ENCODE assay signal across 8 mouse cellular contexts in the genomic region with DNA sequence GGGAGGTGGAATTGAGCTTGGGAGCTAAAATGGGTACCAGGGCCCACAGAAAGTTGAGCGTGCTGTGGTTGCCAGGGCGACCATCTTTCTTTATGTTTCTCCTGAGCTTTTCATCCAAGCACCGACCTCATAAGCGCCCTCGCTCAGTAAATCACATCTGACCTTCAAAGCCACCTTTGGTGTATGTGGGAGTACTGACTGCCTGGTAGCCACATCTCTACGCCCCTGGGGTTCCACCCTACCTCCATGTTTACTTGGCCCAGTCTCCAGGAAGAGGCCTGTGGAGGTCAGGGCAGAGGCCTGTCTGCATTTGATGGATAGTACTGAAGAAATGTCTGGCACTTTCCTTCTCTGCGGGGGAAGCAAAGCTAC. TPM values are rescaled to one million over a fixed set of nuclear protein-coding genes. Genes with fewer than 3 reads are reported as not detected.
DNase-seq lines count a peak whose midpoint lies in the region; ATAC-seq and TF ChIP-seq lines count a peak whose summit lies in the region.

No protein-coding gene starts in this region.

- 52% methylated on average over 7 of the region's 7 CpGs for whole genome bisulfite sequencing in embryonic facial prominence, embryonic 12.5 days
- 27% methylated on average over 7 of the region's 7 CpGs for WGBS in hindbrain, embryonic 15.5 days
- WGBS in liver, embryonic 14.5 days (ENCODE audit: insufficient replicate concordance) = 58% methylated on average over 7 of the region's 7 CpGs
- 33% methylated on average over 7 of the region's 7 CpGs for WGBS in neural tube, embryonic 14.5 days

- H3K27me3 ChIP-seq in embryonic facial prominence, embryonic 12.5 days = no peaks in the 10 kb centered on the region
- no peaks in the 10 kb centered on the region for H3K27me3 ChIP-seq in hindbrain, embryonic 15.5 days
- no peaks in the 10 kb centered on the region for H3K27me3 ChIP-seq in liver, embryonic 14.5 days (ENCODE audit: control insufficient read depth, insufficient read depth, low read length)
- no peaks in the 10 kb centered on the region for H3K27me3 ChIP-seq in neural tube, embryonic 14.5 days (ENCODE audit: control insufficient read depth, insufficient read depth, low read length)

- no peak for TF ChIP-seq CTCF in liver, embryonic 14.5 days (IDR thresholded peaks at IDR 0.05; ENCODE audit: low read depth)

- peak overlapping the region; percentile 28; the same call in 1 of the 2 replicates for H3K4me3 ChIP-seq in embryonic facial prominence, embryonic 12.5 days
- peak overlapping the region; percentile 28 for H3K4me3 ChIP-seq in hindbrain, embryonic 15.5 days
- H3K4me3 ChIP-seq in liver, embryonic 14.5 days (ENCODE audit: insufficient read depth in 1 of 2, low read depth in 2 of 2, low read length in 2 of 2) = no peak overlapping the region
- no peak overlapping the region for H3K4me3 ChIP-seq in neural tube, embryonic 14.5 days (ENCODE audit: low read depth, low read length)

- no peak; the same call in 1 of the 2 replicates for ATAC-seq in embryonic facial prominence, embryonic 12.5 days (ENCODE audit: insufficient number of reproducible peaks, insufficient read depth, low FRiP score, low TSS enrichment)
- 0 out of 2 replicates have a peak, but pooled peaks have one; percentile 13 for ATAC-seq in hindbrain, embryonic 15.5 days (ENCODE audit: low FRiP score, low read depth)
- peak; percentile 22; the same call in 1 of the 2 replicates for ATAC-seq in liver, embryonic 14.5 days (ENCODE audit: insufficient read depth)
- peak; percentile 32; the same call in 1 of the 2 replicates for ATAC-seq in neural tube, embryonic 14.5 days (ENCODE audit: low read depth)

- peak overlapping the region; percentile 90 for H3K27ac ChIP-seq in embryonic facial prominence, embryonic 12.5 days
- peak overlapping the region; percentile 74 for H3K27ac ChIP-seq in hindbrain, embryonic 15.5 days (replicated peaks)
- H3K27ac ChIP-seq in liver, embryonic 14.5 days = no peak overlapping the region
- H3K27ac ChIP-seq in neural tube, embryonic 14.5 days (ENCODE audit: low read depth, low read length) = peak overlapping the region; percentile 63

- no peak for TF ChIP-seq EP300 in liver, embryonic 14.5 days (IDR thresholded peaks at IDR 0.05; ENCODE audit: low read depth)

- no peak overlapping the region for H3K9ac ChIP-seq in embryonic facial prominence, embryonic 12.5 days
- no peak overlapping the region for H3K9ac ChIP-seq in hindbrain, embryonic 15.5 days
- no peak overlapping the region for H3K9ac ChIP-seq in liver, embryonic 14.5 days (replicated peaks)
- H3K9ac ChIP-seq in neural tube, embryonic 14.5 days (replicated peaks; ENCODE audit: low read depth, low read length) = no peak overlapping the region

- no peaks in the 10 kb centered on the region for H3K36me3 ChIP-seq in embryonic facial prominence, embryonic 12.5 days
- H3K36me3 ChIP-seq in hindbrain, embryonic 15.5 days = no peaks in the 10 kb centered on the region
- H3K36me3 ChIP-seq in liver, embryonic 14.5 days (replicated peaks; ENCODE audit: control insufficient read depth, insufficient read depth, low read depth) = no peaks in the 10 kb centered on the region
- no peaks in the 10 kb centered on the region for H3K36me3 ChIP-seq in neural tube, embryonic 14.5 days (ENCODE audit: control insufficient read depth, insufficient read depth, low read length)

- peak overlapping the region; percentile 50 for H3K4me2 ChIP-seq in embryonic facial prominence, embryonic 12.5 days (replicated peaks)
- peak overlapping the region; percentile 55 for H3K4me2 ChIP-seq in hindbrain, embryonic 15.5 days
- peak overlapping the region; percentile 49 for H3K4me2 ChIP-seq in liver, embryonic 14.5 days (ENCODE audit: low read depth)
- H3K4me2 ChIP-seq in neural tube, embryonic 14.5 days (ENCODE audit: low read depth, low read length) = peak overlapping the region; percentile 39

- H3K9me3 ChIP-seq in embryonic facial prominence, embryonic 12.5 days = no peaks in the 10 kb centered on the region
- H3K9me3 ChIP-seq in hindbrain, embryonic 15.5 days = no peaks in the 10 kb centered on the region
- H3K9me3 ChIP-seq in liver, embryonic 14.5 days (ENCODE audit: control insufficient read depth, low read length) = no peaks in the 10 kb centered on the region
- no peaks in the 10 kb centered on the region for H3K9me3 ChIP-seq in neural tube, embryonic 14.5 days (ENCODE audit: control insufficient read depth, low read length)

- DNase-seq in adrenal gland, postnatal 14 days = peak; percentile 62
- DNase-seq in adrenal gland, postnatal 4 days (ENCODE audit: low spot score in 2 of 2) = no peak
- DNase-seq in liver, embryonic 14.5 days (ENCODE audit: low read depth in 3 of 3, low spot score in 3 of 3) = no peak
- no peak for DNase-seq in urinary bladder, adult 18-20 months (ENCODE audit: low spot score in 2 of 2)
- DNase-seq in cerebellum, postnatal 10 days = no peak

- peaks cover 12% of the 10 kb centered on the region; the same call in 1 of the 2 replicates for H3K4me1 ChIP-seq in embryonic facial prominence, embryonic 12.5 days
- peaks cover 20% of the 10 kb centered on the region for H3K4me1 ChIP-seq in hindbrain, embryonic 15.5 days (replicated peaks)
- H3K4me1 ChIP-seq in liver, embryonic 14.5 days (replicated peaks; ENCODE audit: control insufficient read depth in 2 of 2, insufficient read depth in 2 of 2, low read length in 1 of 2) = peaks cover 0 to 26% of the 10 kb centered on the region in 2 experiments; a peak in 2 of 4 replicates
- peaks cover 4% of the 10 kb centered on the region; the same call in 1 of the 2 replicates for H3K4me1 ChIP-seq in neural tube, embryonic 14.5 days (ENCODE audit: control insufficient read depth, insufficient read depth, low read length)

RNA-seq across cellular contexts. Expression of a gene that starts 13.7 kb away (rescaled TPM):
- 59.5 and 62.4 TPM in 2 replicates for total RNA-seq in adrenal gland, postnatal 14 days (2021)
- 10 to 100 TPM; 56.4 to 57.6 TPM for total RNA-seq in adrenal gland, postnatal 4 days (2021)
- 43.6 and 45.2 TPM in 2 replicates for polyA plus RNA-seq in embryonic facial prominence, embryonic 12.5 days (2016; fragmentation: Nextera tagmentation; extraction: Ambion mirVana)
- 34.3 and 35.0 TPM in 2 replicates for polyA plus RNA-seq in hindbrain, embryonic 15.5 days (2015; fragmentation: Nextera tagmentation; extraction: Ambion mirVana)
- polyA plus RNA-seq in liver, embryonic 14.5 days (2012; rRNA removed) = 11.3 and 12.7 TPM in 2 replicates
- 6.6 and 9.4 TPM in 2 replicates for polyA plus RNA-seq in liver, embryonic 14.5 days (2014; fragmentation: Nextera tagmentation; extraction: Ambion mirVana)
- 30.1 and 35.2 TPM in 2 replicates for polyA plus RNA-seq in neural tube, embryonic 14.5 days (2014; fragmentation: Nextera tagmentation; extraction: Ambion mirVana)

RNA-seq across cellular contexts. Expression of a gene that starts 18.6 kb away (rescaled TPM):
- total RNA-seq in adrenal gland, postnatal 14 days (2021) = 120 and 132 TPM in 2 replicates
- 100 to 1,000 TPM; 120 to 121 TPM for total RNA-seq in adrenal gland, postnatal 4 days (2021)
- polyA plus RNA-seq in embryonic facial prominence, embryonic 12.5 days (2016; fragmentation: Nextera tagmentation; extraction: Ambion mirVana) = 4.0 and 5.0 TPM in 2 replicates
- 2.4 and 2.8 TPM in 2 replicates for polyA plus RNA-seq in hindbrain, embryonic 15.5 days (2015; fragmentation: Nextera tagmentation; extraction: Ambion mirVana)
- polyA plus RNA-seq in liver, embryonic 14.5 days (2012; rRNA removed) = 6.5 and 7.2 TPM in 2 replicates
- polyA plus RNA-seq in liver, embryonic 14.5 days (2014; fragmentation: Nextera tagmentation; extraction: Ambion mirVana) = 2.8 and 4.0 TPM in 2 replicates
- polyA plus RNA-seq in neural tube, embryonic 14.5 days (2014; fragmentation: Nextera tagmentation; extraction: Ambion mirVana) = 1.4 and 4.0 TPM in 2 replicates

RNA-seq across cellular contexts. Expression of a gene that starts 28.8 kb away (rescaled TPM):
- total RNA-seq in adrenal gland, postnatal 14 days (2021) = 54.7 and 66.2 TPM in 2 replicates
- total RNA-seq in adrenal gland, postnatal 4 days (2021) = 10 to 100 TPM; 81.8 to 92.6 TPM
- polyA plus RNA-seq in embryonic facial prominence, embryonic 12.5 days (2016; fragmentation: Nextera tagmentation; extraction: Ambion mirVana) = 301 and 311 TPM in 2 replicates
- polyA plus RNA-seq in hindbrain, embryonic 15.5 days (2015; fragmentation: Nextera tagmentation; extraction: Ambion mirVana) = 231 and 240 TPM in 2 replicates
- 23.3 and 34.5 TPM in 2 replicates for polyA plus RNA-seq in liver, embryonic 14.5 days (2012; rRNA removed)
- 46.5 and 48.9 TPM in 2 replicates for polyA plus RNA-seq in liver, embryonic 14.5 days (2014; fragmentation: Nextera tagmentation; extraction: Ambion mirVana)
- polyA plus RNA-seq in neural tube, embryonic 14.5 days (2014; fragmentation: Nextera tagmentation; extraction: Ambion mirVana) = 262 and 269 TPM in 2 replicates

RNA-seq across cellular contexts. Expression of a gene that starts 43.7 kb away (rescaled TPM):
- total RNA-seq in adrenal gland, postnatal 14 days (2021) = 46.1 and 49.2 TPM in 2 replicates
- total RNA-seq in adrenal gland, postnatal 4 days (2021) = 10 to 100 TPM; 70.9 to 72.3 TPM
- polyA plus RNA-seq in embryonic facial prominence, embryonic 12.5 days (2016; fragmentation: Nextera tagmentation; extraction: Ambion mirVana) = 74.0 and 76.3 TPM in 2 replicates
- polyA plus RNA-seq in hindbrain, embryonic 15.5 days (2015; fragmentation: Nextera tagmentation; extraction: Ambion mirVana) = 90.1 and 93.1 TPM in 2 replicates
- 7.4 and 9.3 TPM in 2 replicates for polyA plus RNA-seq in liver, embryonic 14.5 days (2012; rRNA removed)
- 17.0 and 18.7 TPM in 2 replicates for polyA plus RNA-seq in liver, embryonic 14.5 days (2014; fragmentation: Nextera tagmentation; extraction: Ambion mirVana)
- 106 and 112 TPM in 2 replicates for polyA plus RNA-seq in neural tube, embryonic 14.5 days (2014; fragmentation: Nextera tagmentation; extraction: Ambion mirVana)

RNA-seq across cellular contexts. Expression of a gene that starts 57.4 kb away (rescaled TPM):
- total RNA-seq in adrenal gland, postnatal 14 days (2021) = 73.1 and 86.4 TPM in 2 replicates
- 10 to 100 TPM; 76.7 to 83.4 TPM for total RNA-seq in adrenal gland, postnatal 4 days (2021)
- polyA plus RNA-seq in embryonic facial prominence, embryonic 12.5 days (2016; fragmentation: Nextera tagmentation; extraction: Ambion mirVana) = 42.8 and 44.8 TPM in 2 replicates
- 31.4 and 34.1 TPM in 2 replicates for polyA plus RNA-seq in hindbrain, embryonic 15.5 days (2015; fragmentation: Nextera tagmentation; extraction: Ambion mirVana)
- polyA plus RNA-seq in liver, embryonic 14.5 days (2012; rRNA removed) = 2.1 TPM in 2 replicates
- polyA plus RNA-seq in liver, embryonic 14.5 days (2014; fragmentation: Nextera tagmentation; extraction: Ambion mirVana) = 0.76 and 1.0 TPM in 2 replicates
- polyA plus RNA-seq in neural tube, embryonic 14.5 days (2014; fragmentation: Nextera tagmentation; extraction: Ambion mirVana) = 21.3 and 21.7 TPM in 2 replicates

Comparison
In these comparisons a context has a peak if more than half of its experiments do, and no peak if none do; other contexts are left out.
1. H3K4me3 ChIP-seq: peak in embryonic facial prominence, embryonic 12.5 days (single experiment) and hindbrain, embryonic 15.5 days (single experiment); none in liver, embryonic 14.5 days (0 of 2) and neural tube, embryonic 14.5 days (single experiment).
2. Peak in every context shown above with its lines, with median percentiles within 50 percentile points of each other: H3K4me2 ChIP-seq.